11 mouse cellular contexts compared by ENCODE assay signal in genomic region chr4:100990996-100991395, GRCm38 (mm10). TPM values are rescaled to one million over a fixed set of nuclear protein-coding genes. Genes with fewer than 3 reads are reported as not detected.
DNase-seq lines count a peak whose midpoint lies in the region; ATAC-seq and TF ChIP-seq lines count a peak whose summit lies in the region.
"Had no signal": no experiment of that assay in that cellular context is flagged by ENCODE, and none has a peak within 500 bp of the region (broad histone marks: within the 10 kb centered on the region; RNA-seq: fewer than 3 reads in every experiment).

No protein-coding gene starts in this region.

- WGBS in embryonic facial prominence, embryonic 13.5 days = 42% methylated on average over 4 of the region's 4 CpGs
- 72% methylated on average over 4 of the region's 4 CpGs for WGBS in embryonic facial prominence, embryonic 10.5 days
- WGBS in kidney, postnatal 0 days = 31% methylated on average over 4 of the region's 4 CpGs

- no peaks in the 10 kb centered on the region for H3K27me3 ChIP-seq in embryonic facial prominence, embryonic 13.5 days
- H3K27me3 ChIP-seq in embryonic facial prominence, embryonic 10.5 days (replicated peaks; ENCODE audit: low read depth, poor library complexity, severe bottlenecking) = no peaks in the 10 kb centered on the region
- H3K27me3 ChIP-seq in kidney, postnatal 0 days (ENCODE audit: insufficient read depth, low read length) = no peaks in the 10 kb centered on the region
- H3K27me3 ChIP-seq: embryonic facial prominence, embryonic 12.5 days; limb, embryonic 13.5 days had no signal

- no peak overlapping the region for H3K9ac ChIP-seq in embryonic facial prominence, embryonic 13.5 days
- no peak overlapping the region for H3K9ac ChIP-seq in kidney, postnatal 0 days (ENCODE audit: low read depth, low read length)
- H3K9ac ChIP-seq: embryonic facial prominence, embryonic 12.5 days; limb, embryonic 13.5 days had no signal

- H3K36me3 ChIP-seq in embryonic facial prominence, embryonic 13.5 days = peaks cover 90% of the 10 kb centered on the region
- peaks cover 91% of the 10 kb centered on the region for H3K36me3 ChIP-seq in embryonic facial prominence, embryonic 10.5 days (replicated peaks)
- 0 out of 2 replicates have a peak, but pooled peaks cover 10% of the 10 kb centered on the region for H3K36me3 ChIP-seq in kidney, postnatal 0 days (ENCODE audit: insufficient read depth, low read length)

- H3K4me1 ChIP-seq in embryonic facial prominence, embryonic 13.5 days = peaks cover 12% of the 10 kb centered on the region; the same call in 1 of the 2 replicates
- peaks cover 16% of the 10 kb centered on the region; the same call in 1 of the 2 replicates for H3K4me1 ChIP-seq in embryonic facial prominence, embryonic 10.5 days
- peaks cover 4% of the 10 kb centered on the region; the same call in 1 of the 2 replicates for H3K4me1 ChIP-seq in kidney, postnatal 0 days (replicated peaks; ENCODE audit: insufficient read depth, low read length)
- H3K4me1 ChIP-seq: embryonic facial prominence, embryonic 12.5 days; limb, embryonic 13.5 days had no signal

- H3K9me3 ChIP-seq in embryonic facial prominence, embryonic 13.5 days = no peaks in the 10 kb centered on the region
- H3K9me3 ChIP-seq in embryonic facial prominence, embryonic 10.5 days = no peaks in the 10 kb centered on the region
- H3K9me3 ChIP-seq in kidney, postnatal 0 days (replicated peaks; ENCODE audit: low read length) = no peaks in the 10 kb centered on the region
- H3K9me3 ChIP-seq: embryonic facial prominence, embryonic 12.5 days; limb, embryonic 13.5 days had no signal

- ATAC-seq in embryonic facial prominence, embryonic 13.5 days (ENCODE audit: insufficient number of reproducible peaks, insufficient read depth, low FRiP score, low TSS enrichment, low read depth) = peak; percentile 32; the same call in 1 of the 2 replicates
- ATAC-seq in kidney, postnatal 0 days (replicated peaks; ENCODE audit: low FRiP score, low read depth) = peak; percentile 80
- no peak for ATAC-seq in frontal cortex, adult (ENCODE audit: low TSS enrichment)

- H3K4me2 ChIP-seq in embryonic facial prominence, embryonic 13.5 days = no peak overlapping the region
- no peak overlapping the region for H3K4me2 ChIP-seq in kidney, postnatal 0 days (ENCODE audit: low read length)
- H3K4me2 ChIP-seq: embryonic facial prominence, embryonic 12.5 days; limb, embryonic 13.5 days had no signal

- no peak overlapping the region for H3K4me3 ChIP-seq in embryonic facial prominence, embryonic 13.5 days
- H3K4me3 ChIP-seq in embryonic facial prominence, embryonic 10.5 days = no peak overlapping the region
- no peak overlapping the region for H3K4me3 ChIP-seq in kidney, postnatal 0 days (replicated peaks; ENCODE audit: low read depth, low read length)
- H3K4me3 ChIP-seq: embryonic facial prominence, embryonic 12.5 days; limb, embryonic 13.5 days had no signal

- H3K27ac ChIP-seq in embryonic facial prominence, embryonic 13.5 days = 0 out of 2 replicates have a peak overlapping the region, but pooled peaks have one; percentile 34
- H3K27ac ChIP-seq in embryonic facial prominence, embryonic 10.5 days (replicated peaks) = no peak overlapping the region
- H3K27ac ChIP-seq in kidney, postnatal 0 days = no peak overlapping the region
- H3K27ac ChIP-seq: embryonic facial prominence, embryonic 12.5 days; limb, embryonic 13.5 days had no signal

- no peak for DNase-seq in embryonic facial prominence, embryonic 10.5 days (ENCODE audit: low spot score)
- peak; percentile 20 for DNase-seq in ovary, postnatal 36 days (ENCODE audit: low spot score)
- DNase-seq in ovary, postnatal 10 days (ENCODE audit: low spot score) = no peak
- DNase-seq in kidney, postnatal 0 days (ENCODE audit: low spot score) = peak; percentile 73
- no peak for DNase-seq in MN1 (ENCODE audit: low spot score)
- no peak for DNase-seq in frontal cortex, adult 2 months (ENCODE audit: extremely low spot score in 1 of 2, low spot score in 1 of 2)
- DNase-seq: thymus, postnatal 14 days had no signal

- TF ChIP-seq CTCF in kidney, postnatal 0 days (IDR thresholded peaks at IDR 0.05; ENCODE audit: low read depth) = no peak

RNA-seq across cellular contexts. Expression of gene Gm10577, which starts 29.5 kb away (rescaled TPM):
- not detected in 2 replicates for polyA plus RNA-seq in embryonic facial prominence, embryonic 13.5 days (2015; fragmentation: Nextera tagmentation; extraction: Ambion mirVana)
- polyA plus RNA-seq in embryonic facial prominence, embryonic 10.5 days (2016; fragmentation: Nextera tagmentation; extraction: Ambion mirVana) = not detected in 2 replicates
- polyA plus RNA-seq in kidney, postnatal 0 days (2015; fragmentation: Nextera tagmentation; extraction: Ambion mirVana) = not detected in 2 replicates
- not detected in 2 replicates for polyA plus RNA-seq in frontal cortex, adult 2 months (2012; rRNA removed)
- polyA plus RNA-seq: embryonic facial prominence, embryonic 12.5 days; limb, embryonic 13.5 days had no signal

Comparison
In these comparisons a context has a peak if more than half of its experiments do, and no peak if none do; other contexts are left out.
1. DNase-seq: peak in ovary, postnatal 36 days (single experiment) and kidney, postnatal 0 days (single experiment); none in embryonic facial prominence, embryonic 10.5 days (single experiment), ovary, postnatal 10 days (single experiment), MN1 (single experiment) and frontal cortex, adult 2 months (0 of 2).